Mouse (Mus musculus): ENCODE data around the gene Tcf12. TPM values are rescaled to one million over a fixed set of nuclear protein-coding genes. Genes with fewer than 3 reads are reported as not detected.

The Tcf12 gene
- total and polyA plus RNA-seq, 2 experiments from 2014 or later, result 37.4 to 122 TPM

- WGBS, result 90% methylated on average over 3 of the region's 3 CpGs
- Histone ChIP-seq H3K4me1 (ENCODE audit: insufficient read depth, low read length) (no peaks in the 10 kb centered on the region), H3K4me3 (ENCODE audit: low read depth, low read length) (no peak overlapping the region), H3K27ac (ENCODE audit: low read depth, low read length) (no peak overlapping the region), H3K36me3 (ENCODE audit: insufficient read depth, low read length) (peaks cover 30% of the 10 kb centered on the region), H3K4me2 (ENCODE audit: low read depth, low read length, poor library complexity, severe bottlenecking) (no peak overlapping the region), H3K27me3 (ENCODE audit: insufficient read depth, low read length) (no peaks in the 10 kb centered on the region), H3K9ac (replicated peaks; ENCODE audit: low read length, poor library complexity, severe bottlenecking) (no peak overlapping the region), H3K9me3 (ENCODE audit: low read length) (no peaks in the 10 kb centered on the region)
- TF ChIP-seq CTCF (IDR thresholded peaks at IDR 0.05), result no peak
- DNase-seq (ENCODE audit: low spot score) (no peak), ATAC-seq (ENCODE audit: low FRiP score) (no peak)
These were observed 257.8 kb downstream of the Tcf12 start for GRCm38 (mm10) chr9:71853904-71854303.

- no peak overlapping the region for H3K27ac ChIP-seq (ENCODE audit: low read depth, low read length)
- TF ChIP-seq CTCF (IDR thresholded peaks at IDR 0.05), result no peak
- no peak for DNase-seq (ENCODE audit: low spot score)
- peaks cover 26% of the 10 kb centered on the region for H3K36me3 ChIP-seq (ENCODE audit: insufficient read depth, low read length)
- no peaks in the 10 kb centered on the region for H3K4me1 ChIP-seq (ENCODE audit: insufficient read depth, low read length)
- no peak overlapping the region for H3K9ac ChIP-seq (replicated peaks; ENCODE audit: low read length, poor library complexity, severe bottlenecking)
- H3K27me3 ChIP-seq (ENCODE audit: insufficient read depth, low read length), result no peaks in the 10 kb centered on the region
- no peak for ATAC-seq (ENCODE audit: low FRiP score)
- 100% methylated on average over 1 of the region's 1 CpGs for WGBS
- no peaks in the 10 kb centered on the region for H3K9me3 ChIP-seq (ENCODE audit: low read length)
- H3K4me2 ChIP-seq (ENCODE audit: low read depth, low read length, poor library complexity, severe bottlenecking), result no peak overlapping the region
- no peak overlapping the region for H3K4me3 ChIP-seq (ENCODE audit: low read depth, low read length)
These were observed 261.4 kb downstream of the Tcf12 start for GRCm38 (mm10) chr9:71850283-71850682.

GRCm38 (mm10) chr9:71848392-71848791, 263.3 kb downstream of the Tcf12 start:
- Histone ChIP-seq H3K27ac (ENCODE audit: low read depth, low read length) (no peak overlapping the region), H3K4me1 (ENCODE audit: insufficient read depth, low read length) (no peaks in the 10 kb centered on the region), H3K4me3 (ENCODE audit: low read depth, low read length) (no peak overlapping the region), H3K9me3 (ENCODE audit: low read length) (no peaks in the 10 kb centered on the region), H3K9ac (replicated peaks; ENCODE audit: low read length, poor library complexity, severe bottlenecking) (no peak overlapping the region), H3K36me3 (ENCODE audit: insufficient read depth, low read length) (peaks cover 22% of the 10 kb centered on the region), H3K4me2 (ENCODE audit: low read depth, low read length, poor library complexity, severe bottlenecking) (no peak overlapping the region), H3K27me3 (ENCODE audit: insufficient read depth, low read length) (no peaks in the 10 kb centered on the region)
- WGBS, result 92% methylated on average over 3 of the region's 3 CpGs
- TF ChIP-seq CTCF (IDR thresholded peaks at IDR 0.05), result no peak
- ATAC-seq (ENCODE audit: low FRiP score), result no peak
- no peak for DNase-seq (ENCODE audit: low spot score)

GRCm38 (mm10) chr9:71847921-71848320, 263.8 kb downstream of the Tcf12 start:
- WGBS, result 95% methylated on average over 9 of the region's 9 CpGs
- Histone ChIP-seq H3K9me3 (ENCODE audit: low read length) (no peaks in the 10 kb centered on the region), H3K36me3 (ENCODE audit: insufficient read depth, low read length) (peaks cover 24% of the 10 kb centered on the region), H3K27me3 (ENCODE audit: insufficient read depth, low read length) (no peaks in the 10 kb centered on the region), H3K9ac (replicated peaks; ENCODE audit: low read length, poor library complexity, severe bottlenecking) (no peak overlapping the region), H3K27ac (ENCODE audit: low read depth, low read length) (no peak overlapping the region), H3K4me1 (ENCODE audit: insufficient read depth, low read length) (no peaks in the 10 kb centered on the region), H3K4me3 (ENCODE audit: low read depth, low read length) (no peak overlapping the region), H3K4me2 (ENCODE audit: low read depth, low read length, poor library complexity, severe bottlenecking) (no peak overlapping the region)
- DNase-seq (ENCODE audit: low spot score), result no peak
- no peak for TF ChIP-seq CTCF (IDR thresholded peaks at IDR 0.05)
- ATAC-seq (ENCODE audit: low FRiP score), result no peak

GRCm38 (mm10) chr9:71841850-71842249, 269.8 kb downstream of the Tcf12 start:
- Histone ChIP-seq H3K36me3 (ENCODE audit: insufficient read depth, low read length) (peaks cover 21% of the 10 kb centered on the region), H3K4me3 (ENCODE audit: low read depth, low read length) (no peak overlapping the region), H3K27me3 (ENCODE audit: insufficient read depth, low read length) (no peaks in the 10 kb centered on the region), H3K4me2 (ENCODE audit: low read depth, low read length, poor library complexity, severe bottlenecking) (no peak overlapping the region), H3K4me1 (ENCODE audit: insufficient read depth, low read length) (no peaks in the 10 kb centered on the region), H3K9me3 (ENCODE audit: low read length) (no peaks in the 10 kb centered on the region), H3K9ac (replicated peaks; ENCODE audit: low read length, poor library complexity, severe bottlenecking) (no peak overlapping the region), H3K27ac (ENCODE audit: low read depth, low read length) (no peak overlapping the region)
- DNase-seq (ENCODE audit: low spot score) (no peak), ATAC-seq (ENCODE audit: low FRiP score) (no peak)
- TF ChIP-seq CTCF (IDR thresholded peaks at IDR 0.05), result no peak
- whole genome bisulfite sequencing, result 95% methylated on average over 5 of the region's 5 CpGs

- no peak for TF ChIP-seq CTCF (IDR thresholded peaks at IDR 0.05)
- ATAC-seq (ENCODE audit: low FRiP score) (no peak), DNase-seq (ENCODE audit: low spot score) (no peak)
- Histone ChIP-seq H3K27ac (ENCODE audit: low read depth, low read length) (no peak overlapping the region), H3K9me3 (ENCODE audit: low read length) (no peaks in the 10 kb centered on the region), H3K9ac (replicated peaks; ENCODE audit: low read length, poor library complexity, severe bottlenecking) (no peak overlapping the region), H3K4me2 (ENCODE audit: low read depth, low read length, poor library complexity, severe bottlenecking) (no peak overlapping the region), H3K36me3 (ENCODE audit: insufficient read depth, low read length) (peaks cover 7% of the 10 kb centered on the region), H3K4me3 (ENCODE audit: low read depth, low read length) (no peak overlapping the region), H3K4me1 (ENCODE audit: insufficient read depth, low read length) (no peaks in the 10 kb centered on the region), H3K27me3 (ENCODE audit: insufficient read depth, low read length) (no peaks in the 10 kb centered on the region)
- 47% methylated on average over 5 of the region's 5 CpGs for WGBS
These were observed 274.3 kb downstream of the Tcf12 start for GRCm38 (mm10) chr9:71837366-71837765.

Measured in midbrain, postnatal 0 days (tissue).